Mouse (Mus musculus): ENCODE measurements around the gene D5Ertd579e.

GRCm38 (mm10) chr5:36726387-36726801 lies 30.6 kb upstream of the D5Ertd579e start:
- TF ChIP-seq GATA1 (IDR thresholded peaks at IDR 0.05; ENCODE audit: borderline replicate concordance, low read length) (no peak), FLI1 (IDR thresholded peaks at IDR 0.05; ENCODE audit: low read length) (no peak)

Measured in megakaryocyte, embryonic 14.5 days (primary cell).